Mouse (Mus musculus) embryonic facial prominence, embryonic 15.5 days (tissue): ENCODE data around the gene Adamts9. TPM values are rescaled to one million over a fixed set of nuclear protein-coding genes. Genes with fewer than 3 reads are reported as not detected.

Experiments
- ATAC-seq: fragments of 200-750 bp; cut with Nextera tagmentation; 2 replicates; pipeline ENCODE4 v1.8.0; 2017; ENCODE audit warnings: low read depth, moderate TSS enrichment; ENCODE audit not compliant: insufficient number of reproducible peaks, low FRiP score, low TSS enrichment
- H3K27ac ChIP-seq: fragments of 300-500 bp; sonication (generic); replicated peaks from 2 replicates; pipeline ENCODE4 v1.5.1; 2015; ENCODE audit warnings: mild to moderate bottlenecking, inconsistent platforms
- H3K27me3 ChIP-seq: fragments of 300-500 bp; sonication (generic); 2 replicates; pipeline ENCODE4 v1.6.1; 2015; ENCODE audit warnings: inconsistent platforms
- H3K36me3 ChIP-seq: fragments of 300-500 bp; sonication (generic); 2 replicates; pipeline ENCODE4 v1.6.1; 2015; ENCODE audit warnings: mild to moderate bottlenecking, inconsistent platforms
- H3K4me1 ChIP-seq: fragments of 300-500 bp; sonication (generic); 2 replicates; pipeline ENCODE4 v1.6.1; 2015; ENCODE audit warnings: inconsistent platforms
- H3K4me2 ChIP-seq: fragments of 300-500 bp; sonication (generic); replicated peaks from 2 replicates; pipeline ENCODE4 v1.6.1; 2015; ENCODE audit warnings: mild to moderate bottlenecking, inconsistent platforms
- H3K4me3 ChIP-seq: fragments of 300-500 bp; sonication (generic); replicated peaks from 2 replicates; pipeline ENCODE4 v1.5.1; 2015; ENCODE audit warnings: mild to moderate bottlenecking, inconsistent platforms
- H3K9ac ChIP-seq: fragments of 300-500 bp; sonication (generic); 2 replicates; pipeline ENCODE4 v1.6.1; 2015; ENCODE audit warnings: inconsistent platforms
- H3K9me3 ChIP-seq: fragments of 300-500 bp; sonication (generic); replicated peaks from 2 replicates; pipeline ENCODE4 v1.6.1; 2016; ENCODE audit warnings: inconsistent platforms
- WGBS: fragments of 180-500 bp; shearing (Covaris S2); methylation state at CpG from one replicate; pipeline ENCODE4 v1.1.7; 2015; 5-methylcytosine and 5-hydroxymethylcytosine counted together
- polyA plus RNA-seq: library from polyadenylated mRNA; unstranded; fragments of >200 nt; fragmentation: Nextera tagmentation; extraction: Ambion mirVana; gene quantifications from 2 replicates; pipeline ENCODE4 v1.2.1, GENCODE M21; 2015

The Adamts9 gene
- polyA plus RNA-seq: 6.1 and 6.7 TPM in 2 replicates

GRCm38 (mm10) chr6:92943057-92943781 is at the start of gene Adamts9:
Gene Adamts9 (minus strand): TSS chr6:92943492.
- H3K9me3 ChIP-seq: no peaks in the 10 kb centered on the region
- H3K9ac ChIP-seq: peak within 1 kb of the TSS; percentile 50
- under 1% methylated on average over 67 of the region's 68 CpGs for WGBS
- ATAC-seq: peak; percentile 87
- no peaks in the 10 kb centered on the region for H3K36me3 ChIP-seq
- H3K27me3 ChIP-seq: peaks cover 18% of the 10 kb centered on the region; the same call in 1 of the 2 replicates
- peak within 1 kb of the TSS; percentile 90 for H3K4me2 ChIP-seq
- peaks cover 32% of the 10 kb centered on the region for H3K4me1 ChIP-seq
- peak within 1 kb of the TSS; percentile 62 for H3K4me3 ChIP-seq
- peak within 1 kb of the TSS; percentile 82 for H3K27ac ChIP-seq

- H3K4me3 ChIP-seq: no peak overlapping the region
- ATAC-seq: no peak
- H3K27ac ChIP-seq: no peak overlapping the region
- H3K4me1 ChIP-seq: no peaks in the 10 kb centered on the region
- H3K4me2 ChIP-seq: no peak overlapping the region
- no peak overlapping the region for H3K9ac ChIP-seq
- no peaks in the 10 kb centered on the region for H3K27me3 ChIP-seq
- 2% methylated on average over 1 of the region's 1 CpGs for WGBS
- H3K36me3 ChIP-seq: no peaks in the 10 kb centered on the region
- no peaks in the 10 kb centered on the region for H3K9me3 ChIP-seq
Measured at GRCm38 (mm10) chr6:92991616-92992015, 48.3 kb upstream of the Adamts9 start.

GRCm38 (mm10) chr6:92988620-92988998 is 45.3 kb upstream of the Adamts9 start:
- 88% methylated on average over 10 of the region's 10 CpGs for WGBS
- H3K4me3 ChIP-seq: no peak overlapping the region
- no peak overlapping the region for H3K4me2 ChIP-seq
- no peaks in the 10 kb centered on the region for H3K9me3 ChIP-seq
- H3K27ac ChIP-seq: 0 out of 2 replicates have a peak overlapping the region, but pooled peaks have one; percentile 2
- ATAC-seq: no peak
- H3K9ac ChIP-seq: no peak overlapping the region
- no peaks in the 10 kb centered on the region for H3K27me3 ChIP-seq
- H3K4me1 ChIP-seq: no peaks in the 10 kb centered on the region
- H3K36me3 ChIP-seq: no peaks in the 10 kb centered on the region

GRCm38 (mm10) chr6:92987846-92988619 is 44.7 kb upstream of the Adamts9 start:
- Histone ChIP-seq H3K4me2 (no peak overlapping the region), H3K36me3 (no peaks in the 10 kb centered on the region), H3K27ac (0 out of 2 replicates have a peak overlapping the region, but pooled peaks have one; percentile 2), H3K9me3 (no peaks in the 10 kb centered on the region), H3K4me1 (no peaks in the 10 kb centered on the region), H3K27me3 (no peaks in the 10 kb centered on the region), H3K4me3 (no peak overlapping the region), H3K9ac (no peak overlapping the region)
- 75% methylated on average over 14 of the region's 14 CpGs for WGBS
- no peak for ATAC-seq

- Histone ChIP-seq H3K27ac (no peak overlapping the region), H3K4me2 (no peak overlapping the region), H3K4me3 (no peak overlapping the region), H3K4me1 (no peaks in the 10 kb centered on the region), H3K27me3 (no peaks in the 10 kb centered on the region), H3K9me3 (no peaks in the 10 kb centered on the region), H3K9ac (no peak overlapping the region), H3K36me3 (no peaks in the 10 kb centered on the region)
- no peak for ATAC-seq
- WGBS: 85% methylated on average over 9 of the region's 9 CpGs
Measured at GRCm38 (mm10) chr6:92987366-92987765, 44.1 kb upstream of the Adamts9 start.

GRCm38 (mm10) chr6:92983421-92983820 is 40.1 kb upstream of the Adamts9 start:
- H3K4me2 ChIP-seq: no peak overlapping the region
- no peak overlapping the region for H3K9ac ChIP-seq
- ATAC-seq: no peak
- no peaks in the 10 kb centered on the region for H3K27me3 ChIP-seq
- no peaks in the 10 kb centered on the region for H3K4me1 ChIP-seq
- no peak overlapping the region for H3K4me3 ChIP-seq
- no peak overlapping the region for H3K27ac ChIP-seq
- H3K9me3 ChIP-seq: no peaks in the 10 kb centered on the region
- 71% methylated on average over 7 of the region's 7 CpGs for WGBS
- no peaks in the 10 kb centered on the region for H3K36me3 ChIP-seq

- no peak overlapping the region for H3K9ac ChIP-seq
- WGBS: 87% methylated on average over 7 of the region's 7 CpGs
Measured at GRCm38 (mm10) chr6:92981451-92982186, 38.3 kb upstream of the Adamts9 start.

GRCm38 (mm10) chr6:92973340-92973739 is 30.0 kb upstream of the Adamts9 start:
- Histone ChIP-seq H3K36me3 (no peaks in the 10 kb centered on the region), H3K4me2 (no peak overlapping the region), H3K27me3 (no peaks in the 10 kb centered on the region), H3K9ac (no peak overlapping the region), H3K4me3 (no peak overlapping the region), H3K4me1 (no peaks in the 10 kb centered on the region), H3K9me3 (no peaks in the 10 kb centered on the region), H3K27ac (no peak overlapping the region)
- 81% methylated on average over 3 of the region's 3 CpGs for WGBS
- ATAC-seq: no peak

More at GRCm38 (mm10) chr6:92981451-92982186, 38.3 kb upstream of the Adamts9 start:
- Histone ChIP-seq H3K4me1 (no peaks in the 10 kb centered on the region), H3K36me3 (no peaks in the 10 kb centered on the region), H3K9me3 (no peaks in the 10 kb centered on the region), H3K27ac (no peak overlapping the region), H3K4me2 (no peak overlapping the region), H3K4me3 (no peak overlapping the region), H3K27me3 (no peaks in the 10 kb centered on the region)
- no peak for ATAC-seq

GRCm38 (mm10) chr6:92968718-92969117 is 25.4 kb upstream of the Adamts9 start:
- Histone ChIP-seq H3K27me3 (no peaks in the 10 kb centered on the region), H3K9me3 (no peaks in the 10 kb centered on the region), H3K36me3 (no peaks in the 10 kb centered on the region), H3K4me1 (0 out of 2 replicates have a peak, but pooled peaks cover 2% of the 10 kb centered on the region), H3K4me2 (no peak overlapping the region), H3K27ac (0 out of 2 replicates have a peak overlapping the region, but pooled peaks have one; percentile 44), H3K9ac (no peak overlapping the region), H3K4me3 (no peak overlapping the region)
- 43% methylated on average over 3 of the region's 3 CpGs for WGBS
- ATAC-seq: no peak

- no peak for ATAC-seq
- H3K27ac ChIP-seq: no peak overlapping the region
Measured at GRCm38 (mm10) chr6:92968216-92968615, 24.9 kb upstream of the Adamts9 start.

GRCm38 (mm10) chr6:92962966-92963365 is 19.7 kb upstream of the Adamts9 start:
- WGBS: 42% methylated on average over 3 of the region's 3 CpGs
- Histone ChIP-seq H3K27me3 (no peaks in the 10 kb centered on the region), H3K4me1 (no peaks in the 10 kb centered on the region), H3K9ac (no peak overlapping the region), H3K4me2 (no peak overlapping the region), H3K27ac (no peak overlapping the region), H3K9me3 (no peaks in the 10 kb centered on the region), H3K36me3 (no peaks in the 10 kb centered on the region), H3K4me3 (no peak overlapping the region)
- ATAC-seq: no peak

More at GRCm38 (mm10) chr6:92968216-92968615, 24.9 kb upstream of the Adamts9 start:
- Histone ChIP-seq H3K9me3 (no peaks in the 10 kb centered on the region), H3K4me2 (no peak overlapping the region), H3K27me3 (no peaks in the 10 kb centered on the region), H3K9ac (no peak overlapping the region), H3K4me1 (0 out of 2 replicates have a peak, but pooled peaks cover 2% of the 10 kb centered on the region), H3K36me3 (no peaks in the 10 kb centered on the region), H3K4me3 (no peak overlapping the region)
- WGBS: 46% methylated on average over 3 of the region's 3 CpGs
